ENCODE assay signal across 8 mouse cellular contexts in genomic region chr6:103833501-103834132, GRCm38 (mm10).
DNase-seq lines count a peak whose midpoint lies in the region; ATAC-seq and TF ChIP-seq lines count a peak whose summit lies in the region.

No protein-coding gene starts in this region.

- 52% methylated on average over 16 of the region's 16 CpGs for WGBS in hindbrain, embryonic 11.5 days

- no peaks in the 10 kb centered on the region for H3K9me3 ChIP-seq in hindbrain, embryonic 11.5 days (ENCODE audit: control insufficient read depth, low read length)

- no peaks in the 10 kb centered on the region for H3K27me3 ChIP-seq in hindbrain, embryonic 11.5 days (ENCODE audit: control insufficient read depth, insufficient read depth, low read length)

- no peak for TF ChIP-seq POLR2A in cortical plate, adult 2 months (IDR thresholded peaks at IDR 0.05; ENCODE audit: extremely low read depth, insufficient read depth, low read length)

- H3K27ac ChIP-seq in cortical plate, adult 2 months (ENCODE audit: insufficient read depth, low read length), result no peak overlapping the region
- H3K27ac ChIP-seq in hindbrain, embryonic 11.5 days (ENCODE audit: low read depth, low read length), result no peak overlapping the region

- H3K9ac ChIP-seq in hindbrain, embryonic 11.5 days (ENCODE audit: low read depth, low read length), result no peak overlapping the region

- peak; percentile 18 to 38 for DNase-seq in gastrocnemius, postnatal 4 days (ENCODE audit: low spot score in 2 of 2)
- no peak for DNase-seq in gastrocnemius, postnatal 25 days
- peak; percentile 70 for DNase-seq in ZHBTc4 (ENCODE audit: low read depth, low spot score)
- peak; percentile 79 for DNase-seq in hindbrain, embryonic 11.5 days (ENCODE audit: low spot score)
- peak; percentile 56 to 88 for DNase-seq in layer of hippocampus, postnatal 25 days (ENCODE audit: extremely low spot score in 1 of 2, low spot score in 1 of 2)
- DNase-seq in lung, postnatal 36 days, result peak; percentile 41
- peak; percentile 80 for DNase-seq in right cerebral cortex, postnatal 4 days

- no peaks in the 10 kb centered on the region for H3K36me3 ChIP-seq in hindbrain, embryonic 11.5 days (ENCODE audit: control insufficient read depth, insufficient read depth, low read length)

- ATAC-seq in hindbrain, embryonic 11.5 days (ENCODE audit: low FRiP score), result peak; percentile 75

- no peaks in the 10 kb centered on the region for H3K4me1 ChIP-seq in cortical plate, adult 2 months (ENCODE audit: control insufficient read depth, insufficient read depth, low read length)
- H3K4me1 ChIP-seq in hindbrain, embryonic 11.5 days (replicated peaks; ENCODE audit: control insufficient read depth, insufficient read depth, low read length), result no peaks in the 10 kb centered on the region

- peak; percentile 74 for TF ChIP-seq CTCF in cortical plate, adult 2 months (IDR thresholded peaks at IDR 0.05; ENCODE audit: extremely low read depth, insufficient read depth, low read length)

- no peak overlapping the region for H3K4me3 ChIP-seq in cortical plate, adult 2 months (ENCODE audit: insufficient read depth, low read length)
- H3K4me3 ChIP-seq in hindbrain, embryonic 11.5 days (ENCODE audit: low read depth, low read length), result no peak overlapping the region

- H3K4me2 ChIP-seq in hindbrain, embryonic 11.5 days (replicated peaks; ENCODE audit: low read depth, low read length), result no peak overlapping the region
